Mouse (Mus musculus) megakaryocyte-erythroid progenitor cell, adult 5-6 weeks (primary cell): ENCODE data around the gene Parp8. TPM values are rescaled to one million over a fixed set of nuclear protein-coding genes. Genes with fewer than 3 reads are reported as not detected.

Source experiments
- ATAC-seq: replicated peaks from 2 replicates; pipeline ENCODE4 v1.8.0; 2016; ENCODE audit warnings: mild to moderate bottlenecking, inconsistent platforms; ENCODE audit not compliant: severe bottlenecking, poor library complexity, low FRiP score, low TSS enrichment
- total RNA-seq, 2 experiments: library from RNA; stranded (forward) in 1 of 2; stranded (reverse) in 1 of 2; fragments of 200-1000, 215-1000 nt in 1 of 2; fragments of >200 nt in 1 of 2; fragmentation: Nextera tagmentation in 1 of 2; gene quantifications; 2 replicates each; pipeline ENCODE4 v1.2.3; 2014 to 2017

Parp8 gene
- total RNA-seq (2014; fragmentation: Nextera tagmentation) (8.5 and 10.3 TPM in 2 replicates), total RNA-seq (2017) (8.7 and 9.2 TPM in 2 replicates)

DNA sequence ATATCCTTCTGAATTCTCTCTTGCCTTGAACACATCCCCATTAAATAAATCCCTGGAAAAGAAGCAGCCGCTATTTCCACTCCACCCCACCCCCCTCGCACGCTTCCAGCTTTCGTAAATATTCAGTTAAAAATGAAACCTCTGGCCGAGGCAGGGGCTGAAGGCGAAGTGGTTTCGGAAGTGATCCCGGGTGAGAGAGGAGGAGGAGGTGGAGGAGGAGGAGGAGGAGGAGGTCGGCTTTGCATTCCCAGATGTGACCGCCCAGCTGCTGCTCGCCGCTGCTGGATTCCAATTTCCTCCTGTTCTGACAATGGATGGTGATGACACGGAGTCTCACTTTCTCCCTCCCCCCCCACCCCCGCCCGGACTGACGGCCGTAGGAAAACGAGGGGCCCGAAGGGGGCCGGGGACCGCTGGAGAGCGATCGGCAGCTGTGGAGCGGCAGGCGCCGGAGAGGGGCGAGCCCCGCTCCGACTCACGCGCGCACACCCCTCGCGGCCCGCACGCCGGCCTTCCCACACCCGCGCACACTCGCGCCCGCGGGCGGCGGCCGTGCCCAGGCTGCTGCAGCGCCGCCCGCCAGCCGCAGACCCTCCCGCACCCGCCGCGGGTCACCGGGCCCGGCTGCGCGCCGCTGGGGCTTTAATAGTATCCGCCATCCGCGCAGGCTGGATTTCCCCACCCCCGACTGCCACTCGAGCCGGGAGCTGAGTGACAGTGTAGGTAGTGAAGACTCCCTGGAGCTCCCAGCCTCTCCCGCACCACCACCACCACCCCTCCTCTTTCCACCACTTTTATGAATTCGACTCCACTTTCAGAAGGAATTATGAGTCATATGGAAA, at the start of gene Parp8:
Gene Parp8, minus strand, starts transcription at position 312 of the 842 bp plus-strand sequence.
- 0 out of 2 replicates have a peak, but pooled peaks have one; percentile 2 for ATAC-seq

DNA sequence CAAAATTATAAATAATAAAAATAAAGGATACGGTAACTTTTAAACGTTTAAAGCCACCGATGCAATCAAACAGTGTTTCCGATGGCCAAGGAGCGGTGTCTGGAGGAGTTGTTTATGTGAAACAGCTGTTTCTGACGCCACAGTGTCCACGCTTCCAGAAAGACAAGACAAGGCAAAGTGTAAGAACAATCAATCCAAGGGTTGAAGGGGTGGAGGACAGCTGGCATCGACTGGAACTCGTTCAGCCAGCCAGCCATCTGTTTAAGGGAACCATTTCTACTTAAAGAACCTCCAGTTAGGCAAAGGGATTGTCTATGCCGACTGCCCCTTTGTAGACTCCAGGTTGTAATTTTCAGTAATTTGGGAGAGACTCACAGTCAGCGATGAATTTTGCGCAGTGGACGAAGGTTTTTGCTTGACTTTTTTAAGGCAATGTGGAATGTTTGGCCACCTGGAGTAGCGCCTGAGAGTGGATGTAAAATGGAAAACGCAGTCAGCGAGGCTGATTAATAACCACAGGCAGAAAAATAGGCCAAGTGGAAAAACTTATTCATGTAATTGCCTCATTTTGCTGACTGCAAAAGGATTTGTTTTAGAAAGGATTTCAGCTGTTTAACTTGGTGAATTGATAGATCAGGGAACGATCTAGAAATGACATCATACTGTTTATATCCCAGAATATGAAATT, 37.4 kb upstream of the Parp8 start:
- ATAC-seq, result no peak

DNA sequence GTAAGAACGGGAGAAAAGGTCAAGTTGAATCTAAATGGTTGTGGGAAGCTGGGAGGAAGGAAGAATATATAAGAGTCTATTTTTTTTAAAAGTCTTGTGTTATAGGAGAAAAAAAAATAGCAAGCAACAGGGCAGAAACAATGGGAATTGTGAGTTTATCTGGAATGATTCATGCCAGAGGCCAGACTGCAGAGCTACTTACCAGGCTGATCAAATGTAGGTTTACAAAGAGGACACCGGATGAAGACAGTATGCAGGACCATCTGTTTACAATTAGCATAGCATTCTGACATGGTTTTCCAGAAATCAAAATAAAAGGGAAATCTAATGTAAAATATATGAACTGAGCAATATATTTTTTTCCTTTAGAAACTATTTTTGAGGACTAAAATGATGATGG, 31.1 kb upstream of the Parp8 start:
- ATAC-seq, result no peak

DNA sequence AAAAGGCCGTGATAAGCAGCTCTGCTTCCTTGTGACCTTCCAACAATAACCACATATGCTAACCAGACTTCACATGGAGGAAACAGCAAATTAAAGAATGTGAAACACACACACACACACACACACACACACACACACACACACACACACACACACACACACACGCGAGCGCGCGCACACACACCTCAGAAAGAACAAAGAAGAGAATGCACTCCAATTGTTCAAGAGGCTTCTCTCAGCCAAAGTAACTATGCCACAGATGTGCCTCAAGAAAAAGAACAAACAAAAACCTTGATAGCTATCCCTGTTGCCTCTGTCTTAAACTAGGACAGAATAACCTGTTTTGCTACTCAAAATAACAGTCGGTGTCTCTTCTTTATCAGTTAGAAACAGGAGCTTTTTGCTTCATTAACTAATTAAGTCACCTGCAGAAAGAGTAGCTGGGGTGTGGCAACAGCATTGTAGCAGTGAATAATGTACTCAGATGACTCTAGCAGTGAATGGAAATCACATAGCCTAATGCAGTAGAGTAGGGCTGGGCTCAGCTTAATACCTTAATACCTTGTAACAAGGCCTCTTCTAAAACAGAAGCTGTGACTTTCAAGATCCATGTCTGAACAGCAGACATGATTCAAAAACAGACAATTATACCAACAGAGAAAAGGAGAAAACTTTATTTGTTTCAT, 29.6 kb upstream of the Parp8 start:
- peak; percentile 78 for ATAC-seq

DNA sequence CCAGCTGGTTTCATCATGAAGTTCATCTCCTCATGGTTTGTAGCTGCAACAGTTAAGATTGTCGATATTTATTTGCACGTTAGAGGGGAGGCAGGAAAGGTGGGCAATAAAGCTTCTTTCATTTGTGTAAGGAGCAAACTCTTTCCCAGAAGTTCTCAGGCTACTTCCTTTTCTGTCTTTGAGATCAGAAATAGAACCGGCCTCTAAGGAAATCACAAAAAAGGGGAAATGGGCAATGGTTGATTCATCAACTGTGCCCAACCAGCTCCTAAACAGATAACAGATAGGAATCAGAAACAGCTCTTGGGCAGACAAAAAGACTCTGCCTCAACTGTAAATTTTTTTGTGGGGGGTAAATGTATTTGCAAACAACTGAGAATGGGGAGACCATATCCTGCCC, 27.4 kb upstream of the Parp8 start:
- no peak for ATAC-seq

DNA sequence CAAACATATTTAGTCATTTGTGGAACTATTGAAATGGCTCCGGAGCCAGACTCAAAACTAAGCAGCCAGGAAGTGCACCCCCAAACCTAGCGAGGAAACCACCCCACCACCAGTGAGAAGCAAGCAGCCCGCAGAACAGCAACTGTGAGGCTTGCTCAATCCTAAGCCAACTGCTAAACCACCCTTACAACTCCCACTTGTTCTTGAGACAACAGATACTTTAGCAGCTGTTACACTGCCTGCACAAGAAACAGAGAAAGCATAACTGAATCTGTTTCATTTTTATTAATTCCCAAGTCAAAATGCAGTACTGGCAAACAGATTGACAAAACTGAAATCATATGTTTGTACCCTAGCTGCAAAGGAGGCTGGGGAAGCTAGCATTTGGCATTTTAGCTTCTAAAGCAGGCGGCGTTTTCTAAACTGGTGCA, 23.2 kb upstream of the Parp8 start:
- ATAC-seq, result peak; percentile 70; the same call in 1 of the 2 replicates

DNA sequence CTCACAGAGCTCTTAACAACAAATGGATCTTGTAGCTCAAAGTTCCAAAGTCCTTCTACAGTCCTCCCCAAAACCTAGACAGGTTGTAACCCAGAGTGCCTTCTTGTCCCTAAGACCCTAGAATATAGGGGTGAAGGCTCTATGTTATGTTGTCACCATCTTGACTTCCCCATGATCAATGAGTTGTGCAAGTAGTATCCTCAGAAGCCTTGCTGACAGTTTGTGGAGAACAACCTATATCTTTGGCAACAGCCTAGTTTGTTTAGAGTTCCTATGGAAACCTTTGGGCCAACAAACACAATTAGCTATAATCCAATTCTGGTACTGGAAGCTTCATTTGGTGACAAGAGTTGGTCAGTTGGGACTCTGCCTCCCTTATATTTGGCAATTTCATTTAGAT, 18.2 kb upstream of the Parp8 start:
- no peak for ATAC-seq

DNA sequence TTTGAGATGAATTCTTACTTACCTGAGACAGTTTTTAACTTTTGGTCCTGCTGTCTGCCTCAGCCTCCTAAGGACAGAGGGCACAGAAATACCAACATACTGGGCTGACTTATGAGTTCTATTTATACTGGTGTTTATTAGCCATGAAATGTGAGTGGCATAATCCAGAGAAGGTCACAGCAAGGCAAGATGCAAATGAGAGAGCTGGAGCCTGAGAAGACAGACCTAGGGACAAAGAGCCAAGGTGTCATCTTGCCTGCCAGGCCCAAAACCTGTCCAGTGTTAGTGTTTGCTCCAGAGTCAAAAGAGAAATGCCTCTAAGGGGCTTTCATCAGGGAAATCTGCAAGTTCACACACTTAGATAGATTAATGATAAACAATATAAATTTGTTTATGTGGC, 15.7 kb upstream of the Parp8 start:
- no peak for ATAC-seq

DNA sequence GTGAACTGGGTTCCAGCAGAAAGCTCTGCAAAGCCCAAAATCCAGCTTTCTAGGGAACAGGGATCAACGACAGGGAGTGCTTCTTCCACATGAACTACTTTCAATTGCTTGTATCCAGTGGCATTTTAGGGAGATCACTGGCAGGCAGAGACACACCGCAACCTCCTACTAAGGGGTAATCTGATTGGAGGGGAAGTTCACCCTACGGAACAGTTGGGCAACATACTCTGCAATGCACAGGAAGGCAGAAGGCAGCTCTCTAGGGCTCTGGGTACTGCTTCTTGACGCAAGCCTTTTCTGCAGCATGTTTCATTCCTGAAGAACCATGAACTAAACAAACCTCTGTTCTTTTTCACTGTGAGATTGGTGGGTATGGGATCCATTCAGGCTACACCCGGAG, 10.9 kb upstream of the Parp8 start:
- no peak for ATAC-seq

DNA sequence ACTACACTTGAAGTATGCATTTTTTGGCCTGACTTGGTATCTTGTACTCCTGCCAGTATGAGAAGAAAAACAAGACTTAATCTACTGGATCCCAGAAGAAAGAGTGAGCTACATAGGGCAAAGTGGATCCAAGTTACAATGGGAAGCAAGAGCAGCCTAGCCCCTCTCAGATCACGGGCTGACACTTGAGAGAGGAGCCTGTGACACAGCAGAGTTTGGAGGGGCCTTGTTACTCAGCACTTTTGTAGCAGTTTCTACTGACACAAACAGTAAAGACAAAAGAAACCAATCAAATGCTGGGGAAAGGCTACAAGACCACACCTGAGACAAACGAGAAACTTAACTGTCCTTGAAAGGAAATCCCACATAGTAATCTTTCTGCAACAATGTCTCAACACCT, 9.8 kb upstream of the Parp8 start:
- no peak for ATAC-seq

DNA sequence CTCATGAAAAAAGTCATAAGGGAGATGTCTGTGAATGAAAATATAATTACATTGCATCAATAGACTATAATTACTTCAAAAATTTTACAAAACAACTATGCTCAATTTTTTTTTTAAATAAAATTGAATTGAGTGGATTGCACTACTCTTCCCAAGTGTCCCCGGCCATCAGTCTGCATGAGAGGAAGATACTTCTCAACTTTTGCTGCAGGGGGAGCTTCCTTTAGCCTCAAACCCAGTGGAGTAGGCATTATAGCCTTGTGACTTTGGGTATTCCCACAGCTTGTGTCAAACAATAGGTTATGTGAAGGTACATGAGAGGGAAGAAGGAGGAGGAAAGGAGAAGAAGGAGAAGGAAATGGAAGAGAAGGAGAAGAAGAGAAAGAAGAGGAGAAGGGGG, 9.3 kb upstream of the Parp8 start:
- ATAC-seq, result no peak

DNA sequence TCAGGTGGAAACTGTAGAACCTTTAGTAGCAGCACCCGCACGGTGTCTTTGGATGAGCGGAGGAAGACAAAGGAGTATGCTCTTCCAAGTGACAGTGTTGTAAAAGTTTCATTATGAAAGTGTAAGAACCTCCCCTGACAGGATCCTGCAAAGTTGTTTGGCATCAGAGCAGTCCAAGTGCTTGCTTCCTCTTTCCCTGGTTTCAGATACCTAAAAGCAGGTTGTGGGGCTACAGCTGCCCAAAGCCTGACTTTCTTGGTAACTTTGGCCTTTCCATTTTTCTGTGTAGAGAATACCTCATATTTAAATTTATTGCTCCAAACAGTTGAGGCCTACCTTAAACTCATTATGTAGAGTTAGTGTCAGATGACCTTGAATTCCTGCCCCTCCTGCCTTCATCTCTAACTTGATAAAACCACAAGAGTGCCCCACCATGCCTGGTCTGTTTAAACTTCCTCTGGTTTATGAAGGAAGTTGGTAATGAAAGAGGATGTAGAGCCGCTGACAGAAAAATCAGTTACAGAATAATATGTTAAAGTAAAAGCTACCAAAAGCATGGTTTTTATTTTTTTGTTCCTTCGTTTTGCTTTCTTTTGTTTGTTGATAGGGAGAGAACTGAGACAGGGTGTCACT, 8.5 kb upstream of the Parp8 start:
- ATAC-seq, result no peak

DNA sequence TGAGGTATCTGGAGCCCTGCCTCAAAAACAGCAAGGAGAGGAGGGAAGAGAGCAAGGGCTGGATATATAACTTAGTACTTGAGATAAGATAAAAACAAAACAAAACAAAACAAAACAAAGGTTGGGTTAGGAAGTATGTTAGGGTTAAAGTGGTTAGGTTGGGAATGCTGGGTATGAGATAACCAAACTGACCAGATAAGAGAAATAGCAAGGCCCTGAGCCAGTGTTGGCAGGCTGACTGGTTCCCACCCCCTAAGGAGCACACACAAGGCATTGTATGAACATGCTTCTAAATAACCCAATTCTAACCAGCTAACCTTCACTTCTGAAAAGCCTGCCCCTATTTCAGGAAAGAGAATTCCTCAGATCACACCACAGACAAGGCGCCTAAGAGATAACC, 7.1 kb upstream of the Parp8 start:
- peak; percentile 69 for ATAC-seq

DNA sequence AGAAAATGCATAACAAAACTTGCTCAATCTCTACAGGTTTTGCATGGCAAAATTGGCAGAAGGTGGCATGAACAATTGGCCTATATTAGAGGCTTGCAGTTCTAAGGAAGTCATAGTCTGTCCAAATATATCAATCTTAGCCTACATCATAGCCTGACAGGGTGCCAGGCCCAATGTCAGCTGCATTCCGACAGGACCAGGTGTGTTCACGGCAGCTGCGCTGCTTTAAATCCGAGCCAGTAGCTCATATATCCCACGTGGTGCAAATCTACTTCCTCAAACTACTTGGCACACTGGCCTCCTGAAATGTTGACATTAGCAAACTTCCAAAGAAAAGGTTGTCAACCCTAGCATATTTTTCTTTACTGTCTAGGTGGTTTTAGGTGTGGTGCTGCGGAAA, 6.2 kb upstream of the Parp8 start:
- ATAC-seq, result no peak

DNA sequence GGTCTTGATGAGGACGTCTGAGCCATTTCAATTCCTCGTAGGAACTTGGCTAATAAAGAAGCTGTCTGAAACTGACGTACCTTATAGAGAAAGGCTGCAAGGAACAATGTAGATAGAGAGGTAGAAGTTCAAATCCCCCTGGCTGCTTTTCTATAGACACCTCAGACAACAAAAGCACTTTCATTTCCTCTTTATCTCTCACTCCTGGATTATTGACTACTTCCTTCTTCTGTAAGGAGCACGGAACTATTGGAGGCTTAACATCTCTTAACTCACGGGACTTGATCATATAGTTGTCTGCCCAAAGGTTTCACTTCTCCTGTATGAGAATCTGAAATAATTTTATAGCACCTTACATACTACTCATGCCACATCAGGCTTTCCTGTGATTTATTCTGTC, 2.9 kb upstream of the Parp8 start:
- ATAC-seq, result no peak

DNA sequence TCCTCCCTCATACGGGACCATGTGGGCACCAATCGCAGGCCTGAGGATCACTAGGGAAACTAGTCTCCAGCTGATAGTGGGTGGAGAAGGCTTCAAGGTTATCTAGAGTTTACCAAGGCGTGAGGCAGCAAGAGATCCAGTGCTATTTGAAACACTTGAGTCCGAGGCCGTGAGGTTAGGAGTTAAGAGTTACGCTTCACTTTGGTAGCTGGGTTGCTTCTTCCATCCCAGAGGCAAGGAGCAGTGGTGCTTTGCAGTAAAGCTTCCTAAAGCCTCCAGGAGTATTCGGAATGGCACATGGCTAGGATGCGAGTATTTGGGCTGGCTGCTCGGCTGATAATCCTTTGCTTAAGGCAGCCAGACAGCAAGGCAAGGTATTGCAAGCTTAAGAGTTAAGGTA, 2.0 kb upstream of the Parp8 start:
- ATAC-seq, result peak; percentile 71

DNA sequence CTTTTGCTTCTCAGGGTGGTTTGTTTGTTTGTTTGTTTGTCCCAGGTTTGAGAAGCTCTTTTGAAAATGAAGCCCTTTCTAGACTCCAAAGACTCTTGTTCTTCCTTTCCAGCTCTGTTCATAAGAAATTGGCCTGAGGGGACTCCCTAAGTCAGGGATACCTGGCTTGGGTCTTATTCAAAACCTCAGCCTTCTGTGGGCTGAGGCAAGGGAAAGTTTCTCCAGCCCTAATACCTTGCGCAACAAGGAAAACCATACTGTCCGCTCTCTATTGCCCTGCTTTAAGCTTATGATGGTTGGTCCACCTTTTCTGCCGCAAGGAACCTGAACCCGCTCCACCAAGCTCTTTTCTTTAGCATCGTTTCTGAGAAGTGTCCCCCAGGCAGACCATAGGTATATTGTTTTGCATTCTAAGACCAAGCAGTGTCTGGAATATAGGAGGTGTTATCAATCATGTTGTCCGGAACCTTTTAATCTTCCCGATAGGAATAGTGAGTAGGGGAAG, 991 bp upstream of the Parp8 start:
- ATAC-seq, result no peak

DNA sequence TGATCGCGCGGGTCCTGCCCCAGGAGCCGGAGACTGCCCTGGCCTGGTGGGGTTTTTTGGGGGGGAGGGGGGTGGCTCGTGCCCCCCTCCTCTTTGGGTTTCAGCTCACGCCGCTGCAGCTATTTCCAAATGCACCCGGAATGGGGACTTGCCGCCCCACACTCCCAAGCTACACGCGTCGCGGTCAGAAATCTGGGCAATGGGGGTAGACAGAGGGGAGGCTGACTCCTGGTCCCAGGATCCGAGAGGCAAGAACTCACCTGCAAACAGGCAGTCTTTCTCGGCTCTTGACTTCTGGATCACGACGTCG, 466 bp downstream of the Parp8 start:
- ATAC-seq, result no peak

DNA sequence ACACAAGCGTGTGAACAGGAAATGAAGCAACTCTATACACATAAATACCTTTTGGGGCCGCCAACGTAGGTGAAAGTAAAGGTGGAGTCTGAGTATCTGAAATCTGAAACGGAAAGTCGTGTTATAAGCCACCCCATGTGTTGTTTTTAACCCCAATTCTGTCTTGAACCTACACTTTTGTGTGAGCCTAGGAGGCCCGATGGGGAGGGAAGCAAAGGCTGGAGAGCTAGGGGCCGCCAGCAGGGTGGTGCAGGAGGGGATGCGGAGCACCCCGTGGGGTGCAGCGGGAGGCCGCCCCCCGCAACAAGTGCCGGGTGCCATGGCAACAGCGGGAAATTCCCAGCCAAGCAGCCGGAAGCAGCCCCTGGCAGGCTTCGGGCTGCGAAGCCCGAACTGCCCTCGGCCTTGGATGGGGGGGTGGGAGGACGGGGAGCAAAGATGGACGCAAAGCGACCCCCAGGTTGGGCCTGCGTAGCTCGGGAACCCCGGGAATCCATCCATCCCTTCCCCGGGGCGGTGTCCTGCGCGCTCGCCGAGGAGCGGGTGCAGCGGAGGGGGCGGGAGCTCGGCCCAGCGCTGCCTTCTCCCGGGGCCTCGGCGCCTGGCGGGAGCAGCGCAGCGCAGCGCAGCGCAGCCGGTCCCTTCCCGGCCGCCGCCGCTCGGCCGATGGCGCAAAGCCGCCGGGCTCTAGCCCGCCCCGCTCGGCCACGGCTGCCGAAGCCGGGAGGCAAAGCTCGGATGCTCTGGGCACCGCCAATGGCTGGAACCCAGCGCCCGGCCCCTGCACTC, 1.0 kb downstream of the Parp8 start:
- ATAC-seq, result peak; percentile 45
